Mouse (Mus musculus) activated CD4-positive, CD25-positive, alpha-beta regulatory T cell, adult 4 months (primary cell): ENCODE measurements at regions not wholly inside any gene's neighbourhood (a gene's known extent, or its start where the extent isn't known, plus 50 kb on each side); places are given as distances from the start of the nearest gene placed in this dataset.
"Not testable (repeated sequence)": the region's sequence is repeated elsewhere in the genome, so short reads cannot be mapped to it uniquely, and the experiment has no call there.

Experiments
- ATAC-seq: one replicate; pipeline ENCODE4 v1.8.0; 2017

DNA sequence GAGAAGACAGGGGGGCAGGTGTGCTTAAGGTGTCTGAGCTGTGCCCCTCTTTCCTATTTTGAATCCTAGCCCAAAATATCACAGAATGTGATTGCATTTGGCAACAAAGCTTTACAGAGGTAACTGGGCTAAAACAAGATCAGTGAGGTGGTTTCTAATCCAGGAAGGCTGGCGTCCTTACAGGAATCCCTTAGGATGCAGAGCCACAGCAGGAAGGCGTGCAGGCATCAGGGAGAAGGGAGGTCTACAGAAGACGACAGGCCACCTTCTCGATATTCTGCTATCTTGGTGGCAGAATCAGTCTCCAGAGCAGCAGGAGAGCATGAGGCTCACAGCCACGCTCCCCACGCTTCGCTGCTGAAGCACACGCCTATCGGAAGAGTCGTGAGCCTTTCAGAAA, 189.6 kb upstream of the Serp2 start:
- no peak for ATAC-seq

DNA sequence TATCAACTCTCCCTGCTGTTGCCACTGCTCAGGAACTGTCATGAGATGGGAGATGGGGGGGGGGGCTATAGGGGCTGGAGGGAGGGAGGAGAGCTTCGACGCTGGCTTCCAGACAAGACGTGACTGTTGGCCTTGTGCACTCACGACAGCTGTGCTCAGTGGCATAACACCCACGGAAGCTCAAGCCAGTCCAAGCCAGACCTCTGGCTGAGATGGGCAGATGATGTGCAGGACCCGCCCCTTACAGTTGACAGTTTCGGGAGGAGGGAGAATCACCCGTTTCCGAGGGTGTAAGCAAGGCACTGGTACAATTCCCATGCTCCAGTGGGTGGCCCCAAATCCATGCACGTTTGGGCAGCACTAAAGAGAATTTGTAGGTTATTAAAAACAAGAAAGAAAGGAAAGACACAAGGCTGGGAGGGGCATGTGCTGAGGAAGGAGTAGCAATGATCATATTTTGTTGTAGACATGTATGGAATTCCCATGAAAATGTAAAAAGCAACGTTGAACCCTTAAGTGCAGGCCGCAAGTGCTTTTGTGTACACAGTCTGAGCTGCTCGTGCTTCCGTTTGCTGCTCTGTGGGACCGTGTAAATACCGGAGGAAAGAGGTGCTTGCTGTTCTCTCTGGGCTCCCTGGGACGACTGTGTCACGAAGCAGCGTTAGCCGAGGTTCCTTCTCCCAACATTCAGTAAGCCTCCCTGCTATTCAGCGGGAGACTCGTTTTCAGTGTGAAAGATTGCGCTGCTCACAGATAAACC, 188.2 kb upstream of the Serp2 start:
- no peak for ATAC-seq

DNA sequence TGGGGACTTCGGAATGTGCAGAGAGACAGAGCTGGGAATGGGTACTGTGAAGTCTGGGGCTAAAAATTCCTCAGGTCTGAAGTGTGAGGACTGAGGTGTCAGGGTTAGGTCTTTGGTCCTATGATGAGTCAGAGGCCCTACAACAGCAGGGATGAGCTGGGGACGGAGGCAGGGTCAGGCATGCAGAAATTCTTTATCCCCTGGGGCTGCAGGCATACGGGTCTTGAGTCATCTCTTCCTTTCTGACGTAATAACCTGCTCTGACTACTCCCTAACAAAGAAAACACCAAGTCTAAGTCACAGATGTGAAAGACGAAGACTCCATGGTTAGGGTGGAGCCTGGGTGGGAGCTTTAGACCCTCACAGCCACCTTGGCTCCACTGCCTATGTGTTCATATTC, 185.6 kb upstream of the Serp2 start:
- ATAC-seq: no peak

DNA sequence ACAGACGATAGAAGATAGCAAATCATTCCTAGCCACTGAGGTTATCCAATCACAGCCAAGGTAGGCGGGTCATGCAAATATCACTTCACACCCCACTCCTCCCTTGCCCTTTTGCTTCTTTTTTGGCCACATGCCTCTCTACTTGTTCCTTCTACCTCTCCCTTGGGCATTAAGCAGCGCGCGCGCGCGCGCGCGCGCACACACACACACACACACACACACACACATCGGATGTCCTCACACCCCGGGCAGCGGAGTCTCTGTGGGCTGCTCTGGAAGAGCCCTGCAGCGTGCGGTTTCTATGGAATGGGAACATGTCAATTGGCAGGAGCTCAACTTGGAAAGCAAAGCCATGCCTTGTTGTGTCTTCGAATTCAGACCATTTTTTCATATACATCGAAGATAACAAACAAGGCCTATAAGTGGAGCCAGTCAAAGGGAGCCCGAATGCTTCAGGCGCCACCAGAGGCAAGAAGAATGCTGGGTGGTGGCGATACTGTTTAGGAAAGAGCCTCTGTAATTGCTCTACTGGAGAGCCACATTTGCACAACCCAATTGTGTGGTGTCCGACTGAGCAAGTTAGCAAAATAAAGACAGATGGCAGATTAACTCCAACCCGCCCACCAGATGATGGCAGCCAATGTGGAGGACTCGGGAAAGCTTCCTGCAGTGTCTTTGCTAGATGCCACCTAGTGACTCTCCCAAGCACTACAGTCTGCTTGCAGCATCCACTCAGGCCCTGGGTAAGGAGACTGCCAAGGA, 183.3 kb upstream of the Serp2 start:
- no peak for ATAC-seq

DNA sequence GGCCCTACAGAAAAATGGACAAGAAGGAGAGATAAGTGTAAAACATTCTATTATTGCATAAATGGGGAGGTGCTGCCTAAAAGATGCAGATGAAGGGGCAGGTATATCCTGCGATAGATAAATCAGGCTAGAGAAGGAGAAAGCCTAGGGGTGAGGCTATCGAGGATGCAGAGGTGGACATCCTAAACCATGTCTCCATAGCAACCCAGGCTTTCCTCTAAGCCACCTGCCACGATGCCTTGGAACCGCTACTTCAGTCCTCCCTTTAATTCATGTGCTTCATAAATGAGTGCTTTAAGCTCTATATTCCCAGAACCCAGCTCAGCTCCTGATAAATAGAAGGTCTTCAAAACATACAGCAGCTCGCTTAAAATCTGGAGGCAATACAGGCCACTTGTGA, 179.3 kb upstream of the Serp2 start:
- no peak for ATAC-seq

DNA sequence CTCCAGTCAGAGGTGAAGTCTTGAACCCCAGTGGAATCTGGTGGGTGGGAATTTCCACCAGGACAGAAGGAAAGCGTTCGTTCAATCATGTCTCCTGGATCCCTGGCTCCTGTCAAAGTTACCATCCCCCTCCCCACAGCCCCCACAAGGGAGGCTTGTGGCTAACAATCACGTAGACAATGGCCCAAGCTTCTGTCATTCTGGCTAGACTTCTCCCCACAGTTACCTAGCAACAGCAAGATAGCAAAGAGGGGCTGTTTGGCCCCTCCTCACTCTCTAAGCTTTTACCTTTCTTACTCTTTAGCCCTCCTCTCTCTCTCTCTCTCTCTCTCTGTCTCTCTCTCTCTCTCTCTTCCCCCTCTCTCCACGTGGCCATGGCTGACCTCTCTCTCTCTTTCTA, 178.4 kb upstream of the Serp2 start:
- no peak for ATAC-seq

DNA sequence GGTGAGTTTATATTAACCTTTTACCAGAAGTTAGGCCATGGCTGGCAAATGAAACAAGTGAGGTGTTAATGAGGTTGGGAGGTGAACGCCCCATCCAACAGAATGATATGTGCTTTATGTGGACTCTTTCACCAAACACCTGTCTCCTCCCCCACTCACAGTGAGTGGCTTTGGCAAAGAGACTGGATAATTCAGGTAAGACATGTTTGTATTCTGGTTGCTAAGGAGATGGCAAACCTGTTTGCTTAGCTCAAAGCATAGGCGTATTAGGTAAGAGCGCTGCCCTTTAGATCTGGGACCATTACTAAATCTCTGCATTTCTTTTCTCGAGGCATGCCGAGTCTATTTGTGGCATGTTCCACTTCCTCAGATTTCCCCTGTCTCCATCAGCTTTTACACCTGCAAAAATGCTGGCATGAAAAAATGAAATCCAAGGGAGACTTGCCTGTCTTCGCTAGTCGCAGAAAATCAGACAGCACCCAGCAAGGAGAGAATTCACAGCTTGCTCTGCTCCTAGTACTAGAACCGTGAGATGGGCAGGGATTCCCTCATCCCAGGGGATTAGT, 176.7 kb upstream of the Serp2 start:
- ATAC-seq: no peak

DNA sequence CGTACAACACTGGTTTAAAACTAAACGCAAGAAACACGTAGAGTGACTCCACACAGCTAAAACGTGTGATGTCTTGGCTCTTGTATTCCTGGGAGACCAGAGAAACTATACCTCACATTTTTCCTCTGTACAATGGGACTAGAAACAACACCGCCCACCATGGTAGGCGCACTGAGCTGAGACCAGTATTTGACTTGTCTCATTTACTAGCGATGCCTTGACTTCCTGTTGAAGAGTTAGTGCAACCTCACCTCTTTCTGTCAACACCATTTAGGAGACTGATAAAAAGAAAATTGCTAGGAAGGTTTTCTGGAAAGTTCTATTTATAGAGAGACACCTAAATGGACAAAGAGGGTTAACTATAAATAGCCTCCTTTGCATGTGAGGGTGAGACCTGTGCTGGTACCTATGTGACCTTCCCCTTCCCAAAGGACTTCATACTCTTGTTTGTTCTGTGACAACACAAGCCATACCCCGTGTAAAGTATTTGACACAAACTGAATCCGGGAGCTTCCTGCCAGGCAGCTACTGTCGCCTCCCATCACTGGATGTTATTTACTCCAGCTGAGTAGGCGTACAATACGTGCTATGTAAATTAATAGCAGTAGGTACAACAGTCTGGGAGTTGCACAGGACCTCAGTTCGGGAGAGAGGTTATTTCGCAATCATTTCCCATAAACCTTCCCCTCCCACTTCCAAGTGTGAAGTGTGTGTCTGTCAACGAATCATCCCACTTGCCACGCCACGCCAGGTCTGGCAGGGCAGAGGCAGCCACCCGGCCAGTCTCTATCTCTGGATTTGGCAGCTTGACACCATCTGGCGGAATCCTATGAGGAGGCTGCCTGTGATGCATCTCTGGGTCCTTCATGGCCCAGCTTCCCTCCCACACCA, 174.7 kb upstream of the Serp2 start:
- no peak for ATAC-seq

DNA sequence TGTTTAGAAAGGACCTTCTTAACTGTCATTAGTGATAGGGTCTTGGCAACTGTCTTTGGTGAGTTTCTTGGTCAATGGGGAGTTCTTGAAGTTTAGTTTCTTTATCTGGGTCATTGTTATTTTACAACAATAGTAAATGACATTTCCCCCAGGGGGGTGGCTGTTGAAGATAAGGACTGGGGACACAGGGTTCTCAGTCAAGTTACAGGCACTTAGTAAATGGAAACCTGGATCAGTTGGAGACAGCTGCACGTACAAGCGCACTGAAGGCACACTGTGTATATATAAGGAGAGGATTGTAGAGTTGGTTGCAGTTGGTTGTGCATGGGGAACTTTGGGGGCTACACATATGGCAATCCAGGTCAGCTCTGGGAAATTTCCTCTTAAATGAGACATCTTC, 169.2 kb upstream of the Serp2 start:
- ATAC-seq: no peak

DNA sequence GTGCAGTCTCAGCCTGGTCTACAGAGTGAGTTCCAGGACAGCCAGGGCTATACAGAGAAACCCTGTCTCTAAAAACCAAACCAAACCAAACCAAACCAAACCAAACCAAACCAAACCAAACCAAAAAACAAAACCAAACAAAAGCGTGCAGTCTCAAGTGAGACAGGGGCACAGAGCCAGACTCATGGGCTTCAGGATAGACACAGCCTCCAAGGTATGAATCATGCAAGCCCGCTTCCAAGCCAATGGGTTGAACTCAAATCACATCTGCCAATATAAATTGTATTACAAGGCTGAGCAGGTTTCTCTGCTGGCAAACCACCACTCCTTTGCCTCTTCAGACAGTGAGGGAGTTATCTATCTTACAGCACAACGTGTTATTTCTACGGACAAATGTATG, 168.5 kb upstream of the Serp2 start:
- ATAC-seq: not testable (repeated sequence)

DNA sequence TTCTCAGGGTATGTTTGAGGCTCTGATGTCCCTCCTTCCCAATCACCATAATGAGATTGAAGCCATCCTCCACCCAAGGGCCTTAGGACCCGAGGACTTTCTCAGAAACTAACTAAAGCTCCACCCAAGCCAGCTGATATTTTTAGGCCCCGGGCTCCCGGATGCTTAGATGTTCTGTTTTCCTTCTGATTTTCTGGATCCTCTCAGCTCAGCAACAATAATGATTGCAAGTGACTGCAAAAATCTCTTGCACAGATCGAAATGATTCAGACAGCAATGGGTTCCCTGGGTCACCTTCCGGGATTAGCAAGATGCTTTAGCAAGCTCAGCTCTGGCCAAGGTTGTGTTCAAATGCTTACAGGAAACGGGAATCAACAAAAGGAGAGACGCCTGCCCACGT, 168.1 kb upstream of the Serp2 start:
- ATAC-seq: no peak

DNA sequence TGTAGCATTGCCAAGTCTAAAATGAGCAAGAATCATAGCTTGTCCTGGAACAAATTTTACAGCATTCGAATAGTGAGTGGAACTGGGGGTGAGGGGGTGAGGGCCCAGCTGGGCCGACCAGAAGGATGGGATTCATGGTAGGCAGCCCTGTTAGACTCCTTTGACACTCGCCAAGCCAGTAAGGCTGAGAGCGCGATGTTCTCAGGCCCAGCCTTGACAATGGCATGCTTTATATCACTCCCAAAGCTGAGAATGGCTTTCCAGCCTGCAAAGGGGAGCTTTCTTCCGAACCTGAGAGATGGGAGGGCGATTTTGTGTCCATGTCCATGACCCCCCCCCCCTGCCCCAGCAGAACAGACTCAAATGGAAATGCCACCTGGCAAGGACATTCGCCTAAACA, 167.7 kb upstream of the Serp2 start:
- ATAC-seq: no peak

DNA sequence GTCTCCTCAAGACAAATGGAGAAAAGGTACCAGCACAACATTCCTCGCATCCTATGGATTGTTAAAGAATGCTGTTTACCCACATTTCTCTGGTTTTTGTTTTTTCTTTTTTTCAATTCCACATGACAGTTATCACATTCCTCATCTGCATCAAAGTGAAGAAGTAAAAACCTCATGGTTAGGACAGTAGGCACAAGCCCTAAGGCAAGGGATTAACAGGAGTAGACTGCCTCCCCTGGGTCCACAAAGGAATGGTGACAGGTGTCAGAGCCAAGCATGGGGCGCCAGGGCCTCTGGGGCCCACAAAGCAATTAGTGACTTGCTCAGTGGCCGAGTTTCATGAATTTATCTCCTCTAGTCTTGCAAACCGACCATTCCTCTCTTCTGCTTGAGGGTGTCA, 166.9 kb upstream of the Serp2 start:
- no peak for ATAC-seq

DNA sequence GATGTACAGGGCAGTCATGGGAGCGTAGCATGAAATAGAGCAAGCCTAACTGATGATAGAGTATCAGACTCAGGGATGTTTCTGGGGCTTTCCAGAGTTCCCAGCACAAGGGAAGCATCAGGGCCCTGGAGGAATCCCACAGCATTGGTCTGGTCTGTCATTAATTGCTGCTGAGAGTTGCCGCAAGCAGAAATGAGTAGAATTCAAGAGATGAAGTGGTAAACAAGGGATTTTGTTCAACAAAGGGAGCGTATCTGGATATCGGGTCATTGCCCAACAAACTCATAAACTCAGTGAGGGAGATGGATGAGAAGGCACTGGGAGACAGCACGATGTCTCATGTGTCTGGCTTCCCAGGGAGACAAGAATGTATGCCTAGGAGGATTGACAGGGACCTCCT, 165.6 kb upstream of the Serp2 start:
- no peak for ATAC-seq

DNA sequence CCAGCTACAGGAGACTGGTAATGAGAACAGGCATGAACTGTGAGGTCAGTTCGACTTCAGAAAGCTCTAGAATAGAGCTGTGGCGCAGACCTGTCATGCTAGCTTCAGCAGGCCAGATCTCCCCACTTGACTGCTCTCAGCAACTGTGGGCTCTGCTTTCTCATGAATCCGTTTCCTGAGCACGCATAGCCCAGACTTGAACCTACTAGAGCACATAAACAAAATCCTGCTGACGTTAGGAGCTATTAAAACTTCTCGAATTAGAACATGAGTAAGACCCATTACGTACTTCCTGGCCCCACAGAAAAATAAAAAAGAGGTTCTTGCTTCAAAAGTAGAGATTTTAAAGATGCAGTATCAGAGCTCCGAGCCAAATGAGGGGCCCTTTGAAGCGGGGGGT, 165.1 kb upstream of the Serp2 start:
- ATAC-seq: no peak

DNA sequence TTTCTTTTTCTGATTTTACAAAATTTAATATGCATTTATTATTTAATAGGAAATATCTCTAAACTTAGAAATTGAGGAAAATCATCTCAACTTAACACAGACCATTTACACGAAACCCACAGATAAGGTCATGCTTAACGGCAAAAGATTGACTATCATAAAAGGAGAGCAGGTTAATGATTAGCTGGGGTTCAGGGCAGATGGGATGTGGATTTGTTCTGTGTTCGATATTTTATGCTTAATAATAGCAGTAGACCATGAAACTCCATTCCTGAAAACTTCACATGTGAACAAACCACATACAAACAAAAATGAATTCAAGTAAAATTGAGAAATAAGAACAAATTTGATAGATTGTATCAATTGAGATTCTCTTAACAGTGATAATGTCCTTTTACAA, 160.4 kb upstream of the Serp2 start:
- no peak for ATAC-seq

DNA sequence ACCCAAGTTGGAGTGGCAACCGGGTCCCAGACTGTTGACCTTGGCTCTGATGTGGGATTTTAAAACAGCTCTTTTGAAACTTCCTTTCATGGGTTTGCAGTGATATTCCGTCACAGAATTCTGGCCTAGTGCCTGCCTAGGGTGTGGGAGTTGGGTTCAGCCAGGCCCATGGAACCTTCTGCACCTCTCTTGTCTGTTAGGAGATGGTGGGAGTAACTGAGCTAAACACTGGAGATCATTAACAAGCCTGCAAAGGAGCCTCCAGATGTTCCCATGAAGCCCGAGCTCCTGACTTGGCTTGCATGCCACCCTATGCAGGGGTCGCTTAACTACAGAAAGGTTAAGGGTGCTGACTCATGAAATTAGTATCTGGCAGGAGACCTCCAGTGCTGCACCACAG, 158.0 kb upstream of the Serp2 start:
- no peak for ATAC-seq

DNA sequence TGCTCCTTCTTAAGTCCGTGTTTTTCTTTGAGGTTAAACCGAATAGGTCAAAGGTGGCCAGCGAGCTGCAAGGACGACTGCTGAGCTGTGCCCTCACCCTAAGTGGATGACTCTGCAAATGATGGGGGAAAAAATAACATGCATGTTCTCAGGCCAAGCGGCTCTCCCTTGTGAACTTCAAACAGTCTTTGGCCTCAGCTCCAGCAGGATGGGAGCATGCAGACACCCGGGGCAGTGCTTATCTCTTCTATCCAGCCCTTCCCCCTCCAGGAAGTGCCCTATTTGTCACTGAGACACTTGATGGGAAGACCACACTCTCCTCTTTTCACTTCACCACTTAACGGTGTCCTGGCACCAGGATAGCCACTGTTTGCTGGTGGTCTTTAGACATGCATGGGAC, 157.3 kb upstream of the Serp2 start:
- no peak for ATAC-seq

DNA sequence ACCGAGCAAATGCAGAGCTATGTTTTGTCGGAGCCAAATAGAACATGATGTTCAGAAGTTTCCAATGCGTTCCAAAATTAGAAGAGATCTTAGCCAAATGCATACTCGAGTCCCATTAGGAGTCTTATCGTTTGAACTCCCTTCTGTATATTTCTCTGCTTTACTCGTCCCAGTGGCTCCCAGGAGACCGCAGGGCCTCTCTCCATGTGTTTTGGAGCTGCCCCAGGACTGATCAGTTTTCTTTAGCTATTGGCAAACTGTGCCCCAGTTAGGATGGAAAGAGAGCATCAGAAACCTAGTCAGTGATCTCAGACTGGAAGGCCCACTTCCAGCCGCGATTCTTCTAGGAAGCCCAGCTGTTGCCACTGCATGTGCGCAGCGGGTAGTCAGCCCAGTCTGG, 152.0 kb upstream of the Serp2 start:
- ATAC-seq: no peak

DNA sequence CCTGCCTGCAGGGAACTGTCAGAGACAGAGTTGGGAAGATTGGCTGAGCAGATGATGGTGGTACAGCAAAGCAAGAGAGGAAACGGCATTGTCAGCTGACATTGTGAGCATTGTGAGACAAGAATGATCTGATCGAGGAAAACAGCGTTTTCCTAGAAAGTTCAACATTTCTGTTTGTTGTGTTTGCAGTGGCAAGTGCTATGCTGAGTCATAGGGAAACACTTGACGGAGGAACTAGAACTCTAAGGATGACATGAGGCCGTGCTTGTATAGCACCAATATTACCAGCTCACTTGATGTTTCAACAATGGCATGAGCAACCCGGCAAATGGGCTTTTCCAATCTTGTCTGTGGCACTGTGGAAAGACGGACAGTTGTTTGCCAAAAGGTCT, 146.7 kb upstream of the Serp2 start:
- ATAC-seq: no peak

DNA sequence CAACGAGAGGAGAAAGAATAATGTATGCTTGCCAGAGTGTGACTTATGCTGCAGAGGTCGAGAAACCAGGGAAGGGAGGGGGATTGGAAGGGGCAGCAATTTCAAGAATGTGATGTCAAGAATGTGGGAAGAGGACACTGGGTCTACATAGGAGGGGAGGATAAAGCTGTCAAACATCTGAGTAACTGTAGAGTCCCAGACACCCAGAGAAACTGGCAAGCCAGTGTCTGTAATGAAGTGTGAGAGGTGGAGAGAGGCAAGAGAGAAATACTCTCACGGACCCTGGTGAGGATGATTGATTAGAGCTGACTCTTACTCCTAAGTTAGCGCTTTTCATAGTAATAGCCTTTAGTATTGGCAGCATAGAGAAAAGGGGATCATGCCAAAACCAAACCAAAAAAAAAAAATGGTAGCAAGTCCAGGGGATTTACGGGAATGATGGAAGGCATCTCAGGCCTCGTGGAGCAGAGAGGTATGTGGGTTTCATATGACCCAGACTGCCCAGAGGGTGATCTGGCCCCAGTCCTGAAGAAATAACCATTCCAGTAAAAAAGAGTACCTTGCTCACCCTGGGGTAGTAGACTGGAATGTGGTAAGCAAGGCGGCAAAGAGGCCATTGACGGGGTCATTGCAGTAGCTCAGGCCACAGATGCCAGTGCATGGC, 146.2 kb upstream of the Serp2 start:
- no peak for ATAC-seq

DNA sequence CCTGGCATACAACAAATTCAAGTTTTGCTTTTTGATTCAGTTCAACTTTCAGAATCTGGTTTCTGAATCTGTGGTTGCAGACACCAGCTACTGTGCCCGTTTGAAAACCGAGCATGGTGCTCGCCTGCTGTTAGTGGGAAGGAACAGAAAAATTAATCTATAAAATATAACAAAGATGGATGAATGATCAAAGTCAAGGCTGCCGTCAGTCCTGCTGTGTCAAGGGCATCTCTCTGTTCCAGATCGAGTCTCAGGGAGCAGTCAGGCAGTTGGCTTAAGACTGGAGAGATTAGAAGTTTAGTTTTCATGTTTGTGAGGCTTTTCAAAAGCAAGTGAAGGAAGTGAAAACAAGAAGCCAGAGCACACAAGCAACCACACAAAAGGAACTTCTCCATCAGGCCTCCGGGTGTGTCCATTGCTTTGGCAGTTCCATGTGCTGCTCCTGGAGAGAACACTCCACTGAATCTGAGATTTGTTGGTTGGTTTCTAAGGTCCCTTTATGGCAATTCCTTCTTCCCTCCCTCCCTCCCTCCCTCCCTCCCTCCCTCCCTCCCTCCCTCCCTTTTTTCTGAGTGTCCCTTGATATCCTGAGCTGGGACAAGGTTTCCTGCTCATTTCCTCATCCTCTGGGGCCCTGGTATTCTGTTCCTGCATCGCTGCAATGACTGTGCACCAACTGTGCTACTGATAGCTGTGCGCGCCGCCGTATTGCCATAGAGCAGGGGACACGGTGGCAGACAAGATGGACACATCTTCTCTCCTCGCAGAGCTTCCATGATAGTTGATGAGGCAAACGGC, 145.4 kb upstream of the Serp2 start:
- no peak for ATAC-seq
